Mouse (Mus musculus): ENCODE data around the gene Camsap2. TPM values are rescaled to one million over a fixed set of nuclear protein-coding genes. Genes with fewer than 3 reads are reported as not detected.

Gene Camsap2
- total RNA-seq, 2 experiments from 2014 or later, result 132 to 142 TPM

GRCm38 (mm10) chr1:136260635-136261238 is 85.2 kb downstream of the Camsap2 start, which contains the start of gene Gpr25:
Gene Gpr25 (minus strand): TSS chr1:136260873.
- DNase-seq (ENCODE audit: extremely low spot score in 1 of 2, low spot score in 1 of 2), result no peak

- DNase-seq (ENCODE audit: extremely low spot score in 1 of 2, low spot score in 1 of 2), result peak; percentile 56 to 65
These were observed 85.8 kb downstream of the Camsap2 start for GRCm38 (mm10) chr1:136259893-136260634.

GRCm38 (mm10) chr1:136259543-136259892 is 86.4 kb downstream of the Camsap2 start:
- DNase-seq (ENCODE audit: extremely low spot score in 1 of 2, low spot score in 1 of 2), result no peak

GRCm38 (mm10) chr1:136258495-136258894 is 87.4 kb downstream of the Camsap2 start:
- no peak for DNase-seq (ENCODE audit: extremely low spot score in 1 of 2, low spot score in 1 of 2)

GRCm38 (mm10) chr1:136255657-136256056 is 90.2 kb downstream of the Camsap2 start:
- no peak for DNase-seq (ENCODE audit: extremely low spot score in 1 of 2, low spot score in 1 of 2)

- no peak for DNase-seq (ENCODE audit: extremely low spot score in 1 of 2, low spot score in 1 of 2)
These were observed 90.7 kb downstream of the Camsap2 start for GRCm38 (mm10) chr1:136255174-136255573.

- DNase-seq (ENCODE audit: extremely low spot score in 1 of 2, low spot score in 1 of 2), result no peak
These were observed 91.3 kb downstream of the Camsap2 start for GRCm38 (mm10) chr1:136254503-136255065.

- no peak for DNase-seq (ENCODE audit: extremely low spot score in 1 of 2, low spot score in 1 of 2)
These were observed 92.4 kb downstream of the Camsap2 start for GRCm38 (mm10) chr1:136253472-136253871.

GRCm38 (mm10) chr1:136249662-136250061 is 96.2 kb downstream of the Camsap2 start:
- no peak for DNase-seq (ENCODE audit: extremely low spot score in 1 of 2, low spot score in 1 of 2)

- no peak for DNase-seq (ENCODE audit: extremely low spot score in 1 of 2, low spot score in 1 of 2)
These were observed 98.5 kb downstream of the Camsap2 start for GRCm38 (mm10) chr1:136247393-136247792.

- no peak for DNase-seq (ENCODE audit: extremely low spot score in 1 of 2, low spot score in 1 of 2)
These were observed 101.4 kb downstream of the Camsap2 start for GRCm38 (mm10) chr1:136244469-136244868.

- no peak for DNase-seq (ENCODE audit: extremely low spot score in 1 of 2, low spot score in 1 of 2)
These were observed 104.1 kb downstream of the Camsap2 start for GRCm38 (mm10) chr1:136241801-136242200.

- no peak for DNase-seq (ENCODE audit: extremely low spot score in 1 of 2, low spot score in 1 of 2)
These were observed 107.4 kb downstream of the Camsap2 start for GRCm38 (mm10) chr1:136238495-136238894.

GRCm38 (mm10) chr1:136234595-136235092 is 111.3 kb downstream of the Camsap2 start:
- DNase-seq (ENCODE audit: extremely low spot score in 1 of 2, low spot score in 1 of 2), result no peak

GRCm38 (mm10) chr1:136233892-136234594 is 111.9 kb downstream of the Camsap2 start, which contains the start of gene Inava:
Gene Inava (minus strand): TSS chr1:136234264.
- DNase-seq (ENCODE audit: extremely low spot score in 1 of 2, low spot score in 1 of 2), result peak; percentile 45

GRCm38 (mm10) chr1:136232986-136233790 is 112.7 kb downstream of the Camsap2 start:
- no peak for DNase-seq (ENCODE audit: extremely low spot score in 1 of 2, low spot score in 1 of 2)

GRCm38 (mm10) chr1:136232285-136232926 is 113.5 kb downstream of the Camsap2 start:
- DNase-seq (ENCODE audit: extremely low spot score in 1 of 2, low spot score in 1 of 2), result no peak

- no peak for DNase-seq (ENCODE audit: extremely low spot score in 1 of 2, low spot score in 1 of 2)
These were observed 114.3 kb downstream of the Camsap2 start for GRCm38 (mm10) chr1:136231596-136231995.

GRCm38 (mm10) chr1:136230201-136230600 is 115.7 kb downstream of the Camsap2 start:
- no peak for DNase-seq (ENCODE audit: extremely low spot score in 1 of 2, low spot score in 1 of 2)

GRCm38 (mm10) chr1:136229040-136229373 is 116.9 kb downstream of the Camsap2 start:
- no peak for DNase-seq (ENCODE audit: extremely low spot score in 1 of 2, low spot score in 1 of 2)
